In genomic region chr8:122014606-122015005, GRCm38 (mm10) we compare ENCODE assay signal across 17 mouse cellular contexts.
"Had no signal": no experiment of that assay in that cellular context is flagged by ENCODE, and none has a peak within 500 bp of the region (broad histone marks: within the 10 kb centered on the region; RNA-seq: fewer than 3 reads in every experiment).

No protein-coding gene starts in this region.

- H3K27ac ChIP-seq: limb, embryonic 12.5 days; liver, embryonic 13.5 days; lung, embryonic 15.5 days; macrophage; midbrain, embryonic 12.5 days; stomach, embryonic 15.5 days had no signal

- H3K27me3 ChIP-seq: limb, embryonic 12.5 days; liver, embryonic 13.5 days; lung, embryonic 15.5 days; megakaryocyte, embryonic 14.5 days; midbrain, embryonic 12.5 days; stomach, embryonic 15.5 days had no signal

- ATAC-seq: liver, postnatal 0 days had no signal

- H3K4me2 ChIP-seq: limb, embryonic 12.5 days; liver, embryonic 13.5 days; lung, embryonic 15.5 days; midbrain, embryonic 12.5 days; stomach, embryonic 15.5 days had no signal

- H3K4me3 ChIP-seq: limb, embryonic 12.5 days; liver, embryonic 13.5 days; lung, embryonic 15.5 days; midbrain, embryonic 12.5 days; stomach, embryonic 15.5 days had no signal

- H3K9me3 ChIP-seq: limb, embryonic 12.5 days; liver, embryonic 13.5 days; lung, embryonic 15.5 days; megakaryocyte, embryonic 14.5 days; midbrain, embryonic 12.5 days; stomach, embryonic 15.5 days had no signal

- DNase-seq: kidney, adult 18-20 months; kidney, postnatal 10 days; kidney, postnatal 4 days; liver; liver, embryonic 13.5 days; liver, postnatal 0 days; lung, postnatal 14 days; right cerebral cortex, adult 18-20 months; right cerebral cortex, postnatal 4 days; thymus, adult 2 months; thymus, postnatal 25 days had no signal

- H3K9ac ChIP-seq: limb, embryonic 12.5 days; liver, embryonic 13.5 days; liver, postnatal 0 days; lung, embryonic 15.5 days; midbrain, embryonic 12.5 days; stomach, embryonic 15.5 days had no signal

- H3K36me3 ChIP-seq: stomach, embryonic 15.5 days had no signal

- H3K4me1 ChIP-seq: liver, embryonic 13.5 days; midbrain, embryonic 12.5 days; stomach, embryonic 15.5 days had no signal
